8 mouse cellular contexts compared by ENCODE assay signal in the genomic region with DNA sequence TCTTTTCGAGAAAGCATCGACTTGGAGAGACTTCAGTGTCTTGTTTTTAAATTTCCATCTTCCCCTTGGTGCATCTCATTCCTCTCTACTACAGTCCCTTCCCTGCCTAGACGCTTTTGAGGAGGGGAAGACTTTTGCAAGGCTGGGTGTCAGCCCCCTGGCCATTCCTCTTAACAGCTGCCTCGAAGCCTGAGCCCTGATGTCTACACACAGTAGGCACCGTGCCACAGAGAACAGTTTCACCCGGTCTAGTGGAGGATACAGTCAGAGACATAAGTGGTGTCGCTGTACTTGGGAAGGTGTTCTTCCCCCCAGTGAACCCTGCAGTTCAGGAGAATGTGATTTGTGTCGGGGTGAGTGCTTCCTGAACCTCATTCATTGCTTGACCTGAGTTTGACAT. TPM values are rescaled to one million over a fixed set of nuclear protein-coding genes. Genes with fewer than 3 reads are reported as not detected.
A peak's percentile ranks its signal among the peaks of the same experiment; 100 is the strongest.
DNase-seq lines count a peak whose midpoint lies in the region; ATAC-seq and TF ChIP-seq lines count a peak whose summit lies in the region.

No protein-coding gene starts in this region.

- 58% methylated on average over 8 of the region's 8 CpGs for WGBS in kidney, embryonic 16.5 days
- 79% methylated on average over 8 of the region's 8 CpGs for WGBS in hindbrain, embryonic 14.5 days

- no peaks in the 10 kb centered on the region for H3K9me3 ChIP-seq in kidney, embryonic 16.5 days (ENCODE audit: low read length)
- no peaks in the 10 kb centered on the region for H3K9me3 ChIP-seq in hindbrain, embryonic 14.5 days (ENCODE audit: control insufficient read depth, low read length)

- no peak for TF ChIP-seq CTCF in bone marrow macrophage, adult 2 months (IDR thresholded peaks at IDR 0.05; ENCODE audit: low read depth, low read length)

- no peak for DNase-seq in kidney, adult 8-10 months
- no peak for DNase-seq in hindbrain, embryonic 14.5 days (ENCODE audit: low spot score)
- DNase-seq in ovary, postnatal 10 days (ENCODE audit: low spot score): no peak
- no peak for DNase-seq in ovary, postnatal 36 days (ENCODE audit: low spot score)

- ATAC-seq in kidney, embryonic 16.5 days (ENCODE audit: low FRiP score, low TSS enrichment): no peak
- ATAC-seq in hindbrain, embryonic 14.5 days (ENCODE audit: low FRiP score): no peak
- 0 out of 2 replicates have a peak, but pooled peaks have one; percentile 2 for ATAC-seq in megakaryocyte, adult 5-6 weeks (ENCODE audit: poor library complexity, severe bottlenecking)
- ATAC-seq in granulocyte monocyte progenitor cell, adult 5-6 weeks (replicated peaks; ENCODE audit: poor library complexity, severe bottlenecking): no peak; the same call in 1 of the 2 replicates

- peaks cover 29% of the 10 kb centered on the region for H3K36me3 ChIP-seq in kidney, embryonic 16.5 days (ENCODE audit: insufficient read depth, low read length)
- H3K36me3 ChIP-seq in hindbrain, embryonic 14.5 days (replicated peaks; ENCODE audit: control insufficient read depth, insufficient read depth): peaks cover 22% of the 10 kb centered on the region

- no peaks in the 10 kb centered on the region for H3K27me3 ChIP-seq in kidney, embryonic 16.5 days (ENCODE audit: insufficient read depth, low read length)
- no peaks in the 10 kb centered on the region for H3K27me3 ChIP-seq in hindbrain, embryonic 14.5 days (ENCODE audit: control insufficient read depth, insufficient read depth, low read length)

- peak overlapping the region; percentile 75 for H3K4me3 ChIP-seq in kidney, embryonic 16.5 days (ENCODE audit: low read length)
- peak overlapping the region; percentile 65 for H3K4me3 ChIP-seq in bone marrow macrophage, adult 2 months (ENCODE audit: insufficient read depth, low read length)
- H3K4me3 ChIP-seq in hindbrain, embryonic 14.5 days (replicated peaks; ENCODE audit: low read length): peak overlapping the region; percentile 78

- H3K4me2 ChIP-seq in kidney, embryonic 16.5 days (replicated peaks; ENCODE audit: low read depth, low read length): peak overlapping the region; percentile 73
- peak overlapping the region; percentile 78 for H3K4me2 ChIP-seq in hindbrain, embryonic 14.5 days (replicated peaks)

- peak overlapping the region; percentile 91 for H3K9ac ChIP-seq in kidney, embryonic 16.5 days (replicated peaks; ENCODE audit: low read length)
- peak overlapping the region; percentile 89; the same call in 1 of the 2 replicates for H3K9ac ChIP-seq in hindbrain, embryonic 14.5 days

- TF ChIP-seq POLR2A in bone marrow macrophage, adult 2 months (IDR thresholded peaks at IDR 0.05; ENCODE audit: borderline replicate concordance, low read depth, low read length): no peak

- H3K4me1 ChIP-seq in kidney, embryonic 16.5 days (ENCODE audit: insufficient read depth, low read length): peaks cover 23% of the 10 kb centered on the region
- peaks cover 27% of the 10 kb centered on the region for H3K4me1 ChIP-seq in bone marrow macrophage, adult 2 months (ENCODE audit: control insufficient read depth, insufficient read depth, low read length)
- H3K4me1 ChIP-seq in hindbrain, embryonic 14.5 days (replicated peaks; ENCODE audit: control insufficient read depth, insufficient read depth, low read length): peaks cover 18% of the 10 kb centered on the region

- peak overlapping the region; percentile 97; the same call in 1 of the 2 replicates for H3K27ac ChIP-seq in kidney, embryonic 16.5 days (ENCODE audit: low read length)
- H3K27ac ChIP-seq in bone marrow macrophage, adult 2 months (ENCODE audit: insufficient read depth, low read depth, low read length): peak overlapping the region; percentile 96
- no peak overlapping the region; the same call in 1 of the 2 replicates for H3K27ac ChIP-seq in hindbrain, embryonic 14.5 days

RNA-seq across cellular contexts. Expression of gene Tomt, which starts 0.5 kb away (rescaled TPM):
- 0.33 and 0.59 TPM in 2 replicates for polyA plus RNA-seq in kidney, embryonic 16.5 days (2015; fragmentation: Nextera tagmentation; extraction: Ambion mirVana)
- polyA plus RNA-seq in bone marrow macrophage, adult 2 months (2012; ENCODE audit: insufficient read depth, insufficient read length, missing spikeins): 0.29 TPM in 1 of 2 replicates, not detected in the other
- 0.21 and 0.33 TPM in 2 replicates for polyA plus RNA-seq in hindbrain, embryonic 14.5 days (2014; fragmentation: Nextera tagmentation; extraction: Ambion mirVana)
- total RNA-seq in megakaryocyte, adult 5-6 weeks (2015): 0.11 TPM in 1 of 2 replicates, not detected in the other
- 0.07 TPM in 1 of 2 replicates, not detected in the other for total RNA-seq in megakaryocyte, adult 5-6 weeks (2017)
- total RNA-seq in granulocyte monocyte progenitor cell, adult 5-6 weeks (2014; fragmentation: Nextera tagmentation): not detected in 2 replicates
- 0.09 TPM in 1 of 2 replicates, not detected in the other for total RNA-seq in granulocyte monocyte progenitor cell, adult 5-6 weeks (2017)

RNA-seq across cellular contexts. Expression of gene Lamtor1, which starts 1.0 kb away (rescaled TPM):
- 174 and 183 TPM in 2 replicates for polyA plus RNA-seq in kidney, embryonic 16.5 days (2015; fragmentation: Nextera tagmentation; extraction: Ambion mirVana)
- polyA plus RNA-seq in bone marrow macrophage, adult 2 months (2012; ENCODE audit: insufficient read depth, insufficient read length, missing spikeins): 205 and 219 TPM in 2 replicates
- 135 and 144 TPM in 2 replicates for polyA plus RNA-seq in hindbrain, embryonic 14.5 days (2014; fragmentation: Nextera tagmentation; extraction: Ambion mirVana)
- 137 and 160 TPM in 2 replicates for total RNA-seq in megakaryocyte, adult 5-6 weeks (2015)
- 127 and 128 TPM in 2 replicates for total RNA-seq in megakaryocyte, adult 5-6 weeks (2017)
- total RNA-seq in granulocyte monocyte progenitor cell, adult 5-6 weeks (2014; fragmentation: Nextera tagmentation): 76.6 and 89.7 TPM in 2 replicates
- total RNA-seq in granulocyte monocyte progenitor cell, adult 5-6 weeks (2017): 70.9 and 91.7 TPM in 2 replicates

RNA-seq across cellular contexts. Expression of gene Lrrc51, which starts 27.0 kb away (rescaled TPM):
- polyA plus RNA-seq in kidney, embryonic 16.5 days (2015; fragmentation: Nextera tagmentation; extraction: Ambion mirVana): 10.8 and 13.9 TPM in 2 replicates
- polyA plus RNA-seq in bone marrow macrophage, adult 2 months (2012; ENCODE audit: insufficient read depth, insufficient read length, missing spikeins): 3.2 and 3.5 TPM in 2 replicates
- 12.5 and 15.2 TPM in 2 replicates for polyA plus RNA-seq in hindbrain, embryonic 14.5 days (2014; fragmentation: Nextera tagmentation; extraction: Ambion mirVana)
- total RNA-seq in megakaryocyte, adult 5-6 weeks (2015): 0.82 and 1.1 TPM in 2 replicates
- 0.70 TPM in 1 of 2 replicates, not detected in the other for total RNA-seq in megakaryocyte, adult 5-6 weeks (2017)
- total RNA-seq in granulocyte monocyte progenitor cell, adult 5-6 weeks (2014; fragmentation: Nextera tagmentation): 4.0 and 6.1 TPM in 2 replicates
- total RNA-seq in granulocyte monocyte progenitor cell, adult 5-6 weeks (2017): 3.8 TPM in 1 of 2 replicates, not detected in the other

RNA-seq across cellular contexts. Expression of gene Numa1, which starts 27.2 kb away (rescaled TPM):
- polyA plus RNA-seq in kidney, embryonic 16.5 days (2015; fragmentation: Nextera tagmentation; extraction: Ambion mirVana): 72.1 and 75.6 TPM in 2 replicates
- polyA plus RNA-seq in bone marrow macrophage, adult 2 months (2012; ENCODE audit: insufficient read depth, insufficient read length, missing spikeins): 130 and 145 TPM in 2 replicates
- 50.0 and 50.8 TPM in 2 replicates for polyA plus RNA-seq in hindbrain, embryonic 14.5 days (2014; fragmentation: Nextera tagmentation; extraction: Ambion mirVana)
- 71.4 and 82.2 TPM in 2 replicates for total RNA-seq in megakaryocyte, adult 5-6 weeks (2015)
- 122 and 139 TPM in 2 replicates for total RNA-seq in megakaryocyte, adult 5-6 weeks (2017)
- 114 and 116 TPM in 2 replicates for total RNA-seq in granulocyte monocyte progenitor cell, adult 5-6 weeks (2014; fragmentation: Nextera tagmentation)
- total RNA-seq in granulocyte monocyte progenitor cell, adult 5-6 weeks (2017): 153 and 204 TPM in 2 replicates

RNA-seq across cellular contexts. Expression of gene Folr1, which starts 36.1 kb away (rescaled TPM):
- 82.5 and 98.0 TPM in 2 replicates for polyA plus RNA-seq in kidney, embryonic 16.5 days (2015; fragmentation: Nextera tagmentation; extraction: Ambion mirVana)
- polyA plus RNA-seq in bone marrow macrophage, adult 2 months (2012; ENCODE audit: insufficient read depth, insufficient read length, missing spikeins): 1.6 and 1.7 TPM in 2 replicates
- polyA plus RNA-seq in hindbrain, embryonic 14.5 days (2014; fragmentation: Nextera tagmentation; extraction: Ambion mirVana): 43.0 and 69.7 TPM in 2 replicates
- 0.62 TPM in 1 of 2 replicates, not detected in the other for total RNA-seq in megakaryocyte, adult 5-6 weeks (2015)
- total RNA-seq in megakaryocyte, adult 5-6 weeks (2017): 0.62 TPM in 1 of 2 replicates, not detected in the other
- not detected in 2 replicates for total RNA-seq in granulocyte monocyte progenitor cell, adult 5-6 weeks (2014; fragmentation: Nextera tagmentation)
- total RNA-seq in granulocyte monocyte progenitor cell, adult 5-6 weeks (2017): not detected in 2 replicates
